Mouse (Mus musculus): ENCODE data around the gene Slc41a1. TPM values are rescaled to one million over a fixed set of nuclear protein-coding genes. Genes with fewer than 3 reads are reported as not detected.

The Slc41a1 gene
- polyA plus RNA-seq, 1 experiment: 6.1 TPM

DNA sequence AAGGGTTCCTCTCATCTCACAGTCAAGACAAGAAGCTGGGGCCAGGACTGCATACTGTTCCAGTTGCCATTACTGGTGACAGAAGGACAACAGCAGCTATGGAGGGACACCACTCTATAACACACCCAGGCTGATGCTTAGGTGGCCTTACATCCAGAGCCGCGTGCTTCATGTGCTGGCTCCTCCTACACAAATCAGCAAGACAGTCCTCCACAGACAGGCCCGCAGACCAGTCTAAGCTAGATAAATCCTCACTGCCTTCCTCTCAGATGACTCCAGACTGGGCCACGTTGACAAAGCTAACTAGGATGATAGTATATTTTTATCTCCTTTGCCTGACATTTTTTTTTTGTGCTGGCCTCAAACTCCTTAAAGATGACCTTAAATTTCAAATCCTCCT is 34.5 kb downstream of the Slc41a1 start:
- TF ChIP-seq GATA1 (IDR thresholded peaks at IDR 0.05; ENCODE audit: low read length): no peak

DNA sequence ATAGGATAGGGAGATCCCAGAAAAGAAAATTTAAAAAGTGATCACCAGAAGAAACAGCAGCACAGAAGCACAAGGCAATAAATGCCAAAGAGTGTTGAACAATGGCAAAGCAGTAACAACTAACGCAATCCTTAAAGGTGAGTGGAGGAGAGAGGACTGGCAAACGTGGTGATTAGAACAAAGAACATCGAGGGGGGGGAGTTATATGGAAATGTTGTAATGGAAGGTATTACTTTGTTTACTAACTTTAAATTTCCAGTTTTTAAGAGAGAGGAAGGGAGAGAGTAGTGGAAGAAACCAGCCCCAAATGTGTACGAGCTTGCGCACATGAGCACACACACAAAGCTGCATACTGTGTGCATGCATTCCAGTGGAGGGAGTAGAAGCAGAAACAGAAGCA is 38.3 kb downstream of the Slc41a1 start:
- TF ChIP-seq GATA1 (IDR thresholded peaks at IDR 0.05; ENCODE audit: low read length): no peak

DNA sequence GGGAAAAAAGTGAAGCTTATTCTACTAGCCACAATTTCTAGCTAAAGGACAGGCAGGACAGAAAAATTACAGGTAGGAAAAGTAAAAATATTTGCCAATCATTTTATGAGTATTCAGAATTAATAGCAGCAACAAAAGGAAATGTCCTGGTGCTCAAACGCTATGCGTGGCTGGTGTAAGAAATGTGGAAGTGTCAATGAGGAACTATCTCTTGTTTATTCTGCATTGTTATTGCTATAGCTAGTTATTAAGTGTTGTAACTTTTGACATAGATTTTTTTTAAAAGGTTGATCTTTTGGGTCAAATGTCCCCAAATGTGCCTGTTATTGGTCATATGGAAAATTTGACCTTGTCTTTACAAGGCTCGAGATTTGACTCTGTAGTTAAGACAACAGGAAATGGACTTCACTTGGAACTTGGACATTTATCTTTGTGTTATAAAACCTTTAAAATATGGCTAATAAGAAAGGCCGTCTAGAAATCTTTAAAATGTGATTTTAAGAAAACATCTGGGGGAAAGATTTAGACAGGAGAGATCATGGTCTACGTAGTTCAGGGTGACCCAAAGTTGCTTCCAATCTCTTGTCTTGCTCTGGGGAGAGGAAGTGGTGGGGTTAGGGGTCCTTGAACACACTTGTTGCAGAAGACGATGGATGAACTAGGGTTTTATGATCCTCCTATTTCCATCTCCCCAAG is 39.2 kb downstream of the Slc41a1 start:
- TF ChIP-seq GATA1 (IDR thresholded peaks at IDR 0.05; ENCODE audit: low read length): no peak

DNA sequence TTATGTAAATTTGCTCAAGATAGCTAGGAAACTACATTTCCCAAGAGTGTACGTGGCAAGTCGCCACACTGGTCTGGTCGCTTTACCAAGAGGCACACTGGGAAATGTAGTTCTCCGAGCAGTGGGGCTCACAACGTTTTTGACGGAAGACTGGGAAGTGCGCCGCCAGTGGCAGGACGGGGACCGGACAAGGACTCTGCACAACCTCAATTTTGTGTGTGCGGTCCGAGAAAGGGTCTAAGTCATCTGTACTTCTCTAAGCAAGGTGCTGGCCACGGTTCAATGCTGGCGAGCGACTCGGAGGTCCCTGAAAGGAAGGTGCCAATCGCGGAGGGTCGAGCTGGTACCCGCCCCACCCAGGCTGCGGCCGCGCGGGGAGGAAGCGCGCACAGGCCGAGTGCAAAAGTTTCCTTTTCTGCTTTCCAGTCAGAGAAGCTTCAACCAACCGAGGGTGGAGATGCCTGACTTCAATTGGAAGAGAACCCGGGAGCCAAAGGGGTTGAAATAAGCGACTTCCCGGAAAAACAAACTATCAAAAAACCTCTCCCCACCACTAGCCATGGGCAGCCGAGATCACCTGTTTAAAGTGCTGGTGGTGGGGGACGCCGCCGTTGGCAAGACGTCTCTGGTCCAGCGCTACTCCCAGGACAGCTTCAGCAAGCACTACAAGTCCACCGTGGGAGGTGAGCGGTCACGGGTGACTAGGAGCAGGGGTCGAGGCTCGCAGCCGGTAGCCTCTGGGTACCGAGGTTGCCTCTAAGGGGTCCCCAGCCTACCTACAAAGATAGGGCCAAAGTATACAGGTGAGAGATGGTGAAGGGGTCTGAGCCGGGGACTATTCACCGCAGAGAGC is 40.0 kb downstream of the Slc41a1 start, which contains the start of gene Rab29:
Gene Rab29 (plus strand): TSS at position 132 of the 853 bp plus-strand sequence.
- TF ChIP-seq GATA1 (IDR thresholded peaks at IDR 0.05; ENCODE audit: low read length): no peak

DNA sequence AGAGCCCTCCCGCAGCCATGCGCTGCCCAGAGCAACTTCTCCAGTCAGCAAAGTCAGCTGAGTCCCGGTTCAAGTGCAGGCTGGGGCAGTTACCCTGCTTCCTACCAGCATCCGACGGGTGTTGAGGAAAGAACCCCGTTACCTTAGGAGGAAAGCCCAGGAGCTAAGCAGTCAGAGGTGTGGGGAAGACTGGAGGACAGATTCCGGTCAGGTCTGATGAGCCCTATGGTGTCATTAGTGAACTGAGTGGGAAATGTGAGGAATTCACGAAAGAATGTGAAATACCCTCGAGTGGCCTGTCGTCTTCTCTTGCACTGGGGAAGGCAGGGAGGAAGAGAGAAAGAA is 40.6 kb downstream of the Slc41a1 start:
- no peak for TF ChIP-seq GATA1 (IDR thresholded peaks at IDR 0.05; ENCODE audit: low read length)

DNA sequence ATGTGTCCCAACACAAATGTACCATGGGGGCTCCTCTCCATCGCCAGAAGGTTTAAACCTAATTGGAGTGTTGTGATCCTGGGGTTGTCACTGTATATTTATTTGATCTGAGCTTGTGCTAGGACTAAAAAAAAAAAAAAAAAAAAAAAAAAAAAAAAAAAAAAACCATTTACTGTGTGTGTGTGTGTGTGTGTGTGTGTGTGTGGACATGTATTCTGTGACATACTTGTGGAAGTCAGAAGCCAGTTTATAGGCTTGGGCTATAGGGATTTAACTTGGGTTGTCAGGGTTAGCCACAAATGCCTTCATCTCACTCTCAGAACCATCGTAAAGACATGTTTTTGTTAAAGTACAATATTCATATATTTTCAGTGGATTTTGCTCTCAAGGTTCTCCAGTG is 42.3 kb downstream of the Slc41a1 start:
- TF ChIP-seq GATA1 (IDR thresholded peaks at IDR 0.05; ENCODE audit: low read length): no peak

DNA sequence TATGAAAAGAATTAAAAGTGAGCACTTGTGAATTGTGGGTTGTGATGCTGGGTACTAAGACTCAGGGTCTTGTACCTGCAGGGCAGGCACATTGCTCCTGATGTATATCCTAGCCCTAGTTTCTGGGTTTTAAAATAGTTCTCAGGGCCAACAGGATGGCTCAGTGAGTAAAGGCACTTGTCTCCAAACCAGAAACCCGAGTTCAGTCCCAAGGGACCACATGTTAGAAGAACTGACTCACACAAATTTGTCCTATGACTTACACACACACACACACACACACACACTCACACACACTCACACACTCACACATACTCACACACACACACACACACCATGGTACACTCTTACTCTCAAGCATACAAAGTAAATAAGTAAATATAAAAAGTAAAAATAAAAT is 45.6 kb downstream of the Slc41a1 start:
- no peak for TF ChIP-seq GATA1 (IDR thresholded peaks at IDR 0.05; ENCODE audit: low read length)

DNA sequence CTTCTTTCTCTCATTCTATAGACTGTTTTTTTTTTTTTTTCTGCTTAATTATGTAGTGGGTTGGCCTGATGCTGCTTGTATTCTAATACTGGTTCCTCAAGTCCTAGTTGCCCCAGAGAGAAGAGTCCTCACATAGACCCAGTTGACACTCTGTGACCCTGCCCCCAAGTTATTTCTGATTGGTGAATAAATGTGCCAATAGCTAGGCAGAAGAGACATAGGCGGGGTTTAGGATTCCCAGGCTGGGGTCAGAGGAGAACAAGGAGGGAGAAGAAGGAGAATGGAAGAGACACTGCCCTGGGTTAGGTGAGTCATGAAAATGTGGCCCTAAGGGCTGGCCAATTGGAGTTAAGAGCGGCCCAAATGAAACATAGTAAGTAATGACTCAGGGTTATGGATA is 52.5 kb downstream of the Slc41a1 start:
- no peak for TF ChIP-seq GATA1 (IDR thresholded peaks at IDR 0.05; ENCODE audit: low read length)

DNA sequence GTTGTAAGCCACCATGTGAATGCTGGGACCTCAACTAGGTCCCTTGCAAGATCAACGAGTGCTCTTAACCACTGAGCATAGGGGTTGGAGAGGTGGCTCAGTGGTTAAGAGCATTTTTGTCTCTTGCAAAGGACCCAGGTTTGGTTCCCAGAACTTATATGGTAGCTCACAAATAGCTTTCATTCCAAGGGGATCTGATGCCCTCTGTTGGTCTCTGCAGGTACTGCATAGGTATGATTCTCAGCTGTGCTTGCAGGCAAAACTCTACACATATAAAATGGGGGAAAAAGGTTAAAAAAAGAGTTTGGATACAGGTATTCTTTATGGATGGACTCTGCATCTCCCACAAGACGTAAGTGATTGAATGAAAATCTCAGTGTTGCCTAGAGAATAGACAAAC is 55.5 kb downstream of the Slc41a1 start:
- TF ChIP-seq GATA1 (IDR thresholded peaks at IDR 0.05; ENCODE audit: low read length): no peak

DNA sequence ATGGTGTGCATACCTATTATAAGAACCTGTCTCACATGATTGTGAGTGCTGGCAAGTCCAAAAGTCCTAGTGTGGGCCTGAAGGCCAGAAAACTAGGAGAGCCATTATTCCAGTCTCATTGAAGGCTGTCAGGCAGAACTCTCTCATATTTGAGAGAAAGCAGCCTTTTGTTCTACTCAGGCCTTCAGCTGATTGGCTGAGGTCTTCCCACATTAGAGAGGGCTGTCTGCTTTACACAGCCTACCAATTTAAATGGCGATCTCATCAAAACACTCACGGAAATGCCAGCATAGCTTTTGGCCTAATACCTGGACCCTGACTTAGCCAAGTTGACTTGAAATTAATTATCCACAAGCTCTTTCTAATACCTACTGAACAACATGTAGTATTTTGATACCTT is 58.9 kb downstream of the Slc41a1 start:
- TF ChIP-seq GATA1 (IDR thresholded peaks at IDR 0.05; ENCODE audit: low read length): no peak

DNA sequence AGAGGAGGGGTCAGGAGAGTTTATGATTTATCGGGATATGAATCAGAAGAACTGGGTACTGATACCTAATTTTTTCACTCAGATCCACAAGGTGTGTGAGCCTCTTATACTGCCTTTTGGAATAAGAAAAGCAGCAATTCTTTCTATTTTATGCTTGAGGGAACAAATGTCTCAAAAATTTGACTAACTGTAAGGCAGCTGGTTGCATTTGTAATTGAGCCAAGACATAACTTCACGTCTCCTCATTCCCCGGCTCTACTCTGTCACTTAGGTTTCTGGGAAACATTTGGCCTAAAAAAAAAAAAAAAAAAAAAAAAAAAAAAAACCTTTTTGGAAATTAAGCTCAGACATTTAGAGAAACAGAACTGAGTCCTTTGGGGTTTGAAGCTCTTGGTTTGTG is 59.3 kb downstream of the Slc41a1 start:
- no peak for TF ChIP-seq GATA1 (IDR thresholded peaks at IDR 0.05; ENCODE audit: low read length)

DNA sequence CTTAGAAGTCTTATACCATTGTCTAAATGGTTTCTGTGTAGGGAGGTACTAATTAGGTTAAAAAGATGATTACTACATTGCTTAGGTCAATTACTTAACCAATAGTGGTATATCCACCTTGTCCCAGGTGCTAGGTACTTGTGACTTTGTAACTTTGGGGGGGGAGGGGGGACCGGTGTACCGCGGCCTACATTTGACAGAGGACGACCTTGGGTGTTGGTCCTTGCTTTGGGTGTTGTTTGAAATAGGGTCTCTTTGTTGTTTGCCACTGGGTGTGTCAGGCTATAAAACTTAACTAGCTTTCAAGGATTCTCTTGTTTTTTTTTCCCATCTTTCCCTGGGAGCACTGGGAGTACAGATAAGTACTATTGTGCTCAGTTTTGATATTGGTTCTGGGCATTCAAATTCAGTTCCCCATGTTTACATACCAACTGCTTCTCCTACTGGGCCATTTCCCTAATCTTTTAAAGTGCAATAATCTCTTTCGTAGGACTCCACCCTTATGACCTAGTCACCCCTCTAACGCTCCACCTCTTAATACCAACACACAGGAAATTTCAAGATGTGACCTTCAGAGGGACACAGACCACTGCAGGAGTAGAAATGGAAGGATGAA is 62.9 kb downstream of the Slc41a1 start:
- no peak for TF ChIP-seq GATA1 (IDR thresholded peaks at IDR 0.05; ENCODE audit: low read length)

DNA sequence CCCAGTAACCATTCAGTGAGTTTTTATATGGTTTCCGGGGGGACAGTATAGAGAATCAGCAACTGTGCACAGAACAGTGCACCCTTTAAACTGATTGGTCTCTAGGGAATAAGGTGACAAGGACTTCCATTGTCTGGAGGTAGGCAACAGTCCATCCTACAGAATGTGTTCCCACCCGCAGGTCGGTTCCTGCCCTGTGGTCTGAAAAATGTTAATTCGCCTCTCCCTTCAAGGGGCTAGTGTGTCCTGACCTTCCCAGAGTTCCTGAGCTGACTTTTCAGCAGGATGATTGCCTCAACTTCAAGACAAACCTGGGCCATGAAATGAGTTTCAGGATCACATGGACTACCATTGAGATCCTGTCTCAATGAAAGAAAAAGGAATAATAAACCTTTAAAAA is 64.1 kb downstream of the Slc41a1 start:
- TF ChIP-seq GATA1 (IDR thresholded peaks at IDR 0.05; ENCODE audit: low read length): no peak

Other genes with a start within 250 kb of the Slc41a1 start
- gene Avpr1b, start 228.3 kb upstream of the Slc41a1 start, polyA plus RNA-seq (2012): not detected in 2 replicates
- gene Ctse, start 189.2 kb upstream of the Slc41a1 start, polyA plus RNA-seq (2012): 139 and 188 TPM in 2 replicates
- gene Rab7b, start 138.8 kb upstream of the Slc41a1 start, polyA plus RNA-seq (2012): 0.03 and 0.13 TPM in 2 replicates
- gene Slc26a9, start 83.5 kb upstream of the Slc41a1 start, polyA plus RNA-seq (2012): 0.02 and 0.03 TPM in 2 replicates
- gene Pm20d1, start 30.1 kb upstream of the Slc41a1 start, polyA plus RNA-seq (2012): not detected in 2 replicates
- not detected in 2 replicates for gene Rab29, start 39.7 kb downstream of the Slc41a1 start, polyA plus RNA-seq (2012)
- gene Nucks1, start 83.0 kb downstream of the Slc41a1 start, polyA plus RNA-seq (2012): 29.2 and 32.7 TPM in 2 replicates
- gene Slc45a3, start 135.5 kb downstream of the Slc41a1 start, polyA plus RNA-seq (2012): 0.10 and 0.12 TPM in 2 replicates
- 5.0 and 5.1 TPM in 2 replicates for gene Elk4, start 180.1 kb downstream of the Slc41a1 start, polyA plus RNA-seq (2012)
- not detected in 2 replicates for gene Mfsd4a, start 240.6 kb downstream of the Slc41a1 start, polyA plus RNA-seq (2012)

All from G1E-ER4 (cell line).